Mouse (Mus musculus) layer of hippocampus, postnatal 10 days (tissue): ENCODE results near the gene Mb. TPM values are rescaled to one million over a fixed set of nuclear protein-coding genes. Genes with fewer than 3 reads are reported as not detected.
"Not testable (repeated sequence)": the region's sequence is repeated elsewhere in the genome, so short reads cannot be mapped to it uniquely, and the experiment has no call there.

Source experiments
- DNase-seq, 2 experiments: peaks; one replicate each; pipeline ENCODE4 v3.0.0; 2021; ENCODE audit warnings: low spot score in 2 of 2
- total RNA-seq, 2 experiments: library from RNA; stranded (reverse); gene quantifications; 2 replicates each; pipeline ENCODE4 v1.2.3; 2021

The Mb gene
- total RNA-seq, 2 experiments from 2014 or later, result 0.31 to 0.57 TPM

GRCm38 (mm10) chr15:77065259-77065852 lies 14.9 kb upstream of the Mb start:
- DNase-seq, result peak in 1 of 2 experiments; percentile 16

- DNase-seq, result no peak
These were observed 12.3 kb upstream of the Mb start for GRCm38 (mm10) chr15:77062746-77063145.

- DNase-seq, result not testable (repeated sequence)
These were observed 8.9 kb upstream of the Mb start for GRCm38 (mm10) chr15:77059416-77059815.

- no peak for DNase-seq
These were observed 8.1 kb upstream of the Mb start for GRCm38 (mm10) chr15:77058566-77058965.

- DNase-seq, result no peak
These were observed 6.3 kb upstream of the Mb start for GRCm38 (mm10) chr15:77056791-77057051.

GRCm38 (mm10) chr15:77056001-77056790 lies 5.7 kb upstream of the Mb start:
- no peak for DNase-seq

- DNase-seq, result no peak
These were observed 4.2 kb upstream of the Mb start for GRCm38 (mm10) chr15:77054611-77055175.

GRCm38 (mm10) chr15:77053021-77053420 lies 2.6 kb upstream of the Mb start:
- DNase-seq, result no peak

- no peak for DNase-seq
These were observed 1.7 kb upstream of the Mb start for GRCm38 (mm10) chr15:77052176-77052575.

GRCm38 (mm10) chr15:77045609-77046008 lies 4.9 kb downstream of the Mb start:
- no peak for DNase-seq

GRCm38 (mm10) chr15:77044597-77045320 lies 5.7 kb downstream of the Mb start, which contains the start of gene Apol6:
TSS of gene Apol6 (plus strand) at chr15:77044729.
- no peak for DNase-seq

- DNase-seq, result no peak
These were observed 9.7 kb downstream of the Mb start for GRCm38 (mm10) chr15:77040784-77041183.

- DNase-seq, result no peak
These were observed 11.2 kb downstream of the Mb start for GRCm38 (mm10) chr15:77039211-77039700.

- no peak for DNase-seq
These were observed 12.9 kb downstream of the Mb start for GRCm38 (mm10) chr15:77037278-77038161.

GRCm38 (mm10) chr15:77036989-77037277 lies 13.5 kb downstream of the Mb start:
- no peak for DNase-seq

- peak; percentile 25 to 34 for DNase-seq
These were observed 14.0 kb downstream of the Mb start for GRCm38 (mm10) chr15:77036320-77036988.

GRCm38 (mm10) chr15:77035643-77036042 lies 14.8 kb downstream of the Mb start:
- no peak for DNase-seq

GRCm38 (mm10) chr15:77034526-77034925 lies 15.9 kb downstream of the Mb start:
- no peak for DNase-seq

- DNase-seq, result no peak
These were observed 19.2 kb downstream of the Mb start for GRCm38 (mm10) chr15:77031271-77031670.

GRCm38 (mm10) chr15:77029331-77029991 lies 21.0 kb downstream of the Mb start:
- DNase-seq, result peak; percentile 63 to 70
